Mouse (Mus musculus) hematopoietic stem cell, adult 5-6 weeks (primary cell): Measurements from ENCODE around the gene Ttc7b. TPM values are rescaled to one million over a fixed set of nuclear protein-coding genes. Genes with fewer than 3 reads are reported as not detected.

Experiments
- ATAC-seq, 2 experiments: fragments of 125-278 bp in 1 of 2; replicated peaks in 1 of 2; 2 replicates each; pipeline ENCODE4 v1.8.0; 2016 to 2017; ENCODE audit warnings: inconsistent platforms in 2 of 2, mild to moderate bottlenecking in 2 of 2, moderate number of reproducible peaks in 2 of 2, low read depth in 1 of 2, moderate TSS enrichment in 1 of 2; ENCODE audit not compliant: low FRiP score in 2 of 2, poor library complexity in 2 of 2, severe bottlenecking in 2 of 2, insufficient read depth in 1 of 2, low TSS enrichment in 1 of 2
- total RNA-seq: library from RNA; stranded (forward); fragments of 172-1452, 232-1000 nt; gene quantifications from 2 replicates; pipeline ENCODE4 v1.2.3, GENCODE M21; 2017

The Ttc7b gene
- total RNA-seq, 1 experiment from 2014 or later: 23.4 TPM

- ATAC-seq: no peak
Measured at GRCm38 (mm10) chr12:100414717-100415398, 105.8 kb downstream of the Ttc7b start.

GRCm38 (mm10) chr12:100408714-100409113 is 111.9 kb downstream of the Ttc7b start:
- no peak for ATAC-seq

- no peak for ATAC-seq
Measured at GRCm38 (mm10) chr12:100408143-100408542, 112.5 kb downstream of the Ttc7b start.

- no peak for ATAC-seq
Measured at GRCm38 (mm10) chr12:100407371-100407770, 113.3 kb downstream of the Ttc7b start.

GRCm38 (mm10) chr12:100406094-100406493 is 114.5 kb downstream of the Ttc7b start:
- peak; percentile 51 to 52; a peak in 3 of 4 replicates for ATAC-seq

GRCm38 (mm10) chr12:100405512-100406030 is 115.1 kb downstream of the Ttc7b start:
- ATAC-seq: peak; percentile 29 to 37; a peak in 3 of 4 replicates

GRCm38 (mm10) chr12:100404430-100404829 is 116.2 kb downstream of the Ttc7b start:
- no peak for ATAC-seq

- no peak for ATAC-seq
Measured at GRCm38 (mm10) chr12:100403005-100403324, 117.7 kb downstream of the Ttc7b start.

- ATAC-seq: no peak
Measured at GRCm38 (mm10) chr12:100402296-100403004, 118.2 kb downstream of the Ttc7b start.

- no peak for ATAC-seq
Measured at GRCm38 (mm10) chr12:100400119-100400518, 120.5 kb downstream of the Ttc7b start.

GRCm38 (mm10) chr12:100399126-100399727 is 121.4 kb downstream of the Ttc7b start:
- ATAC-seq: no peak

- ATAC-seq: peak; percentile 23 to 49; a peak in 1 of 4 replicates
Measured at GRCm38 (mm10) chr12:100398268-100398943, 122.2 kb downstream of the Ttc7b start.

- ATAC-seq: no peak
Measured at GRCm38 (mm10) chr12:100397432-100398146, 123.0 kb downstream of the Ttc7b start.

- ATAC-seq: no peak
Measured at GRCm38 (mm10) chr12:100396806-100397205, 123.8 kb downstream of the Ttc7b start.

GRCm38 (mm10) chr12:100393532-100393931 is 127.1 kb downstream of the Ttc7b start:
- ATAC-seq: no peak

- ATAC-seq: no peak
Measured at GRCm38 (mm10) chr12:100393109-100393508, 127.5 kb downstream of the Ttc7b start.

GRCm38 (mm10) chr12:100392466-100392865 is 128.2 kb downstream of the Ttc7b start:
- ATAC-seq: no peak
